Mouse (Mus musculus): ENCODE measurements around the gene Zcchc17.

DNA sequence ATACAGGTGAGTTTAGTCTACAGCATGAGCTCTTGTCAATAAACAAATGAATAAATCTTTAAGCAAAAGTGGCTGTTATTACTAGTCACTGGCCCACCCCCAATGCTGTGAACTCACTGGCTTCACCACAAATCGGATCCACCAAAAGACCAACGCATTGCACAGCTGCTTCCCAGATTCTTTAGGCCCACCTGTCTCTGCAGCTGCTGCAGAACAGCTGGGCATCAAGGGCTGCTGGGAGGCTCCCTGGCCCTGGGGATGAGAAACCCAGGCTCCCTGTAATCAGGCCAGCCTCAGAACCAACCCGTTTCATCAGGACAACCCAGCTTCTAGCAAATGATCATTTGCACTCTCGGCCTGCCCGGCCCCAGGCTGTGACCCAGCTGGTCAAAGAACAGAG, 76.9 kb downstream of the Zcchc17 start:
- no peak for TF ChIP-seq POLR2A (IDR thresholded peaks at IDR 0.05; ENCODE audit: low read depth, low read length)
- no peak for TF ChIP-seq CTCF (IDR thresholded peaks at IDR 0.05; ENCODE audit: extremely low read depth, insufficient read depth, insufficient read length, insufficient replicate concordance)
